Mouse (Mus musculus) embryonic facial prominence, embryonic 15.5 days (tissue): Measurements from ENCODE around the gene Tmem251. TPM values are rescaled to one million over a fixed set of nuclear protein-coding genes. Genes with fewer than 3 reads are reported as not detected.

Experiments
- ATAC-seq: fragments of 200-750 bp; cut with Nextera tagmentation; 2 replicates; pipeline ENCODE4 v1.8.0; 2017; ENCODE audit warnings: low read depth, moderate TSS enrichment; ENCODE audit not compliant: insufficient number of reproducible peaks, low FRiP score, low TSS enrichment
- H3K27ac ChIP-seq: fragments of 300-500 bp; sonication (generic); replicated peaks from 2 replicates; pipeline ENCODE4 v1.5.1; 2015; ENCODE audit warnings: mild to moderate bottlenecking, inconsistent platforms
- H3K27me3 ChIP-seq: fragments of 300-500 bp; sonication (generic); 2 replicates; pipeline ENCODE4 v1.6.1; 2015; ENCODE audit warnings: inconsistent platforms
- H3K36me3 ChIP-seq: fragments of 300-500 bp; sonication (generic); 2 replicates; pipeline ENCODE4 v1.6.1; 2015; ENCODE audit warnings: mild to moderate bottlenecking, inconsistent platforms
- H3K4me1 ChIP-seq: fragments of 300-500 bp; sonication (generic); 2 replicates; pipeline ENCODE4 v1.6.1; 2015; ENCODE audit warnings: inconsistent platforms
- H3K4me2 ChIP-seq: fragments of 300-500 bp; sonication (generic); replicated peaks from 2 replicates; pipeline ENCODE4 v1.6.1; 2015; ENCODE audit warnings: mild to moderate bottlenecking, inconsistent platforms
- H3K4me3 ChIP-seq: fragments of 300-500 bp; sonication (generic); replicated peaks from 2 replicates; pipeline ENCODE4 v1.5.1; 2015; ENCODE audit warnings: mild to moderate bottlenecking, inconsistent platforms
- H3K9ac ChIP-seq: fragments of 300-500 bp; sonication (generic); 2 replicates; pipeline ENCODE4 v1.6.1; 2015; ENCODE audit warnings: inconsistent platforms
- H3K9me3 ChIP-seq: fragments of 300-500 bp; sonication (generic); replicated peaks from 2 replicates; pipeline ENCODE4 v1.6.1; 2016; ENCODE audit warnings: inconsistent platforms
- WGBS: fragments of 180-500 bp; shearing (Covaris S2); methylation state at CpG from one replicate; pipeline ENCODE4 v1.1.7; 2015; 5-methylcytosine and 5-hydroxymethylcytosine counted together
- polyA plus RNA-seq: library from polyadenylated mRNA; unstranded; fragments of >200 nt; fragmentation: Nextera tagmentation; extraction: Ambion mirVana; gene quantifications from 2 replicates; pipeline ENCODE4 v1.2.1, GENCODE M21; 2015

The Tmem251 gene
- polyA plus RNA-seq, 1 experiment from 2014 or later, result 8.7 TPM

GRCm38 (mm10) chr12:102733381-102733780 is 10.2 kb upstream of the Tmem251 start:
- Histone ChIP-seq H3K4me2 (no peak overlapping the region), H3K27ac (no peak overlapping the region), H3K27me3 (no peaks in the 10 kb centered on the region), H3K4me1 (peaks cover 16% of the 10 kb centered on the region), H3K36me3 (no peaks in the 10 kb centered on the region), H3K4me3 (no peak overlapping the region), H3K9me3 (no peaks in the 10 kb centered on the region), H3K9ac (no peak overlapping the region)
- 13% methylated on average over 5 of the region's 5 CpGs for WGBS
- ATAC-seq, result no peak

GRCm38 (mm10) chr12:102739096-102739495 is 4.5 kb upstream of the Tmem251 start:
- Histone ChIP-seq H3K9me3 (no peaks in the 10 kb centered on the region), H3K27ac (no peak overlapping the region), H3K4me3 (no peak overlapping the region), H3K36me3 (0 out of 2 replicates have a peak, but pooled peaks cover 4% of the 10 kb centered on the region), H3K4me2 (no peak overlapping the region), H3K27me3 (no peaks in the 10 kb centered on the region), H3K9ac (no peak overlapping the region), H3K4me1 (peaks cover 12% of the 10 kb centered on the region)
- no peak for ATAC-seq
- 81% methylated on average over 5 of the region's 5 CpGs for WGBS

GRCm38 (mm10) chr12:102740285-102740684 is 3.3 kb upstream of the Tmem251 start:
- no peak for ATAC-seq
- WGBS, result 62% methylated on average over 3 of the region's 3 CpGs
- no peaks in the 10 kb centered on the region for H3K27me3 ChIP-seq
- H3K4me3 ChIP-seq, result no peak overlapping the region
- H3K4me1 ChIP-seq, result peaks cover 20% of the 10 kb centered on the region
- H3K36me3 ChIP-seq, result 0 out of 2 replicates have a peak, but pooled peaks cover 4% of the 10 kb centered on the region
- H3K9ac ChIP-seq, result no peak overlapping the region
- no peak overlapping the region for H3K27ac ChIP-seq
- no peak overlapping the region for H3K4me2 ChIP-seq
- H3K9me3 ChIP-seq, result no peaks in the 10 kb centered on the region

- H3K27ac ChIP-seq, result no peak overlapping the region
- WGBS, result 86% methylated on average over 7 of the region's 7 CpGs
- no peak overlapping the region for H3K4me2 ChIP-seq
- H3K27me3 ChIP-seq, result no peaks in the 10 kb centered on the region
- no peak for ATAC-seq
- H3K4me3 ChIP-seq, result no peak overlapping the region
- 0 out of 2 replicates have a peak, but pooled peaks cover 4% of the 10 kb centered on the region for H3K36me3 ChIP-seq
- peaks cover 20% of the 10 kb centered on the region for H3K4me1 ChIP-seq
- no peak overlapping the region for H3K9ac ChIP-seq
- no peaks in the 10 kb centered on the region for H3K9me3 ChIP-seq
Measured at GRCm38 (mm10) chr12:102742056-102742455, 1.5 kb upstream of the Tmem251 start.

- Histone ChIP-seq H3K4me3 (peak overlapping the region; percentile 86), H3K4me2 (peak overlapping the region; percentile 64), H3K9me3 (no peaks in the 10 kb centered on the region), H3K27me3 (no peaks in the 10 kb centered on the region), H3K9ac (peak overlapping the region; percentile 81), H3K27ac (peak overlapping the region; percentile 90), H3K4me1 (peaks cover 20% of the 10 kb centered on the region), H3K36me3 (0 out of 2 replicates have a peak, but pooled peaks cover 7% of the 10 kb centered on the region)
- under 1% methylated on average over 33 of the region's 33 CpGs for WGBS
- ATAC-seq, result peak; percentile 27; the same call in 1 of the 2 replicates
Measured at GRCm38 (mm10) chr12:102743036-102743588, 450 bp upstream of the Tmem251 start.

- H3K9me3 ChIP-seq, result no peaks in the 10 kb centered on the region
- H3K27me3 ChIP-seq, result no peaks in the 10 kb centered on the region
- 0 out of 2 replicates have a peak, but pooled peaks cover 11% of the 10 kb centered on the region for H3K36me3 ChIP-seq
- 48% methylated on average over 6 of the region's 6 CpGs for WGBS
- H3K4me3 ChIP-seq, result peak overlapping the region; percentile 86; the same call in 1 of the 2 replicates
- H3K4me1 ChIP-seq, result peaks cover 20% of the 10 kb centered on the region
- no peak overlapping the region for H3K27ac ChIP-seq
- ATAC-seq, result no peak
- H3K9ac ChIP-seq, result no peak overlapping the region
- peak overlapping the region; percentile 64 for H3K4me2 ChIP-seq
Measured at GRCm38 (mm10) chr12:102744839-102745238, 1.3 kb downstream of the Tmem251 start.

GRCm38 (mm10) chr12:102748256-102748655 is 4.7 kb downstream of the Tmem251 start:
- Histone ChIP-seq H3K27ac (no peak overlapping the region), H3K4me1 (peaks cover 9% of the 10 kb centered on the region), H3K4me3 (no peak overlapping the region), H3K36me3 (0 out of 2 replicates have a peak, but pooled peaks cover 7% of the 10 kb centered on the region), H3K9me3 (no peaks in the 10 kb centered on the region), H3K4me2 (no peak overlapping the region), H3K27me3 (no peaks in the 10 kb centered on the region), H3K9ac (no peak overlapping the region)
- 83% methylated on average over 3 of the region's 3 CpGs for WGBS
- ATAC-seq, result no peak

GRCm38 (mm10) chr12:102756304-102756703 is 12.7 kb downstream of the Tmem251 start:
- H3K4me2 ChIP-seq, result peak overlapping the region; percentile 66
- no peak overlapping the region for H3K27ac ChIP-seq
- H3K9ac ChIP-seq, result no peak overlapping the region
- no peaks in the 10 kb centered on the region for H3K36me3 ChIP-seq
- WGBS, result 79% methylated on average over 7 of the region's 7 CpGs
- H3K4me3 ChIP-seq, result peak overlapping the region; percentile 89
- H3K9me3 ChIP-seq, result no peaks in the 10 kb centered on the region
- no peak for ATAC-seq
- H3K27me3 ChIP-seq, result no peaks in the 10 kb centered on the region
- H3K4me1 ChIP-seq, result peaks cover 23% of the 10 kb centered on the region

GRCm38 (mm10) chr12:102757055-102757688 is 13.6 kb downstream of the Tmem251 start:
- Histone ChIP-seq H3K9ac (peak overlapping the region; percentile 68), H3K27ac (peak overlapping the region; percentile 93), H3K36me3 (no peaks in the 10 kb centered on the region), H3K9me3 (no peaks in the 10 kb centered on the region), H3K27me3 (no peaks in the 10 kb centered on the region), H3K4me2 (peak overlapping the region; percentile 66), H3K4me3 (peak overlapping the region; percentile 89), H3K4me1 (peaks cover 23% of the 10 kb centered on the region)
- peak; percentile 82; the same call in 1 of the 2 replicates for ATAC-seq
- 1% methylated on average over 46 of the region's 46 CpGs for WGBS

GRCm38 (mm10) chr12:102757689-102758402 is 14.3 kb downstream of the Tmem251 start, which contains the start of the genes Gm28051, Gon7 and Ubr7:
Gene Gm28051, minus strand, starts transcription at chr12:102757765.
Gene Gon7, minus strand, starts transcription at chr12:102757803.
Gene Ubr7, plus strand, starts transcription at chr12:102757967.
- under 1% methylated on average over 73 of the region's 73 CpGs for WGBS
- Histone ChIP-seq H3K27ac (peak within 1 kb of the TSS; percentile 93), H3K4me1 (peaks cover 23% of the 10 kb centered on the region), H3K27me3 (no peaks in the 10 kb centered on the region), H3K9ac (peak within 1 kb of the TSS; percentile 68), H3K4me3 (peak within 1 kb of the TSS; percentile 89), H3K9me3 (no peaks in the 10 kb centered on the region), H3K36me3 (no peaks in the 10 kb centered on the region), H3K4me2 (peak within 1 kb of the TSS; percentile 68)
- ATAC-seq, result peak; percentile 98

- no peaks in the 10 kb centered on the region for H3K9me3 ChIP-seq
- H3K4me3 ChIP-seq, result peak within 1 kb of the TSS; percentile 89
- no peaks in the 10 kb centered on the region for H3K27me3 ChIP-seq
- H3K9ac ChIP-seq, result peak within 1 kb of the TSS; percentile 68
- no peak for ATAC-seq
- peak within 1 kb of the TSS; percentile 93 for H3K27ac ChIP-seq
- peak within 1 kb of the TSS; percentile 68 for H3K4me2 ChIP-seq
- under 1% methylated on average over 10 of the region's 10 CpGs for WGBS
- H3K4me1 ChIP-seq, result peaks cover 23% of the 10 kb centered on the region
- H3K36me3 ChIP-seq, result no peaks in the 10 kb centered on the region
Measured at GRCm38 (mm10) chr12:102758403-102758756, 14.8 kb downstream of the Tmem251 start, which contains the start of gene Gm20604. Gene Gm20604, minus strand, starts transcription at chr12:102758672.
